Mouse (Mus musculus) lung, embryonic 15.5 days (tissue): ENCODE data around the gene Dhx34. TPM values are rescaled to one million over a fixed set of nuclear protein-coding genes. Genes with fewer than 3 reads are reported as not detected.

Source experiments
- ATAC-seq: fragments of 200-750 bp; cut with Nextera tagmentation; 2 replicates; pipeline ENCODE4 v1.8.0; 2017; ENCODE audit warnings: moderate number of reproducible peaks, borderline replicate concordance; ENCODE audit not compliant: low FRiP score, low TSS enrichment; ENCODE audit errors: extremely low read depth
- H3K27ac ChIP-seq: fragments of 300-500 bp; sonication (generic); 2 replicates; pipeline ENCODE4 v1.5.1; 2015; ENCODE audit warnings: moderate library complexity, mild to moderate bottlenecking, inconsistent platforms
- H3K27me3 ChIP-seq: fragments of 300-500 bp; sonication (generic); 2 replicates; pipeline ENCODE4 v1.6.1; 2015; ENCODE audit warnings: inconsistent platforms
- H3K36me3 ChIP-seq: fragments of 300-500 bp; sonication (generic); 2 replicates; pipeline ENCODE4 v1.6.1; 2015; ENCODE audit warnings: inconsistent platforms
- H3K4me1 ChIP-seq: fragments of 300-500 bp; sonication (generic); 2 replicates; pipeline ENCODE4 v1.6.1; 2015; ENCODE audit warnings: inconsistent platforms
- H3K4me2 ChIP-seq: fragments of 300-500 bp; sonication (generic); 2 replicates; pipeline ENCODE4 v1.6.1; 2015; ENCODE audit warnings: inconsistent platforms, mild to moderate bottlenecking, moderate library complexity
- H3K4me3 ChIP-seq: fragments of 300-500 bp; sonication (generic); 2 replicates; pipeline ENCODE4 v1.5.1; 2015; ENCODE audit warnings: mild to moderate bottlenecking, inconsistent platforms
- H3K9ac ChIP-seq: fragments of 300-500 bp; sonication (generic); 2 replicates; pipeline ENCODE4 v1.6.1; 2015; ENCODE audit warnings: inconsistent platforms
- H3K9me3 ChIP-seq: fragments of 300-500 bp; sonication (generic); 2 replicates; pipeline ENCODE4 v1.6.1; 2016; ENCODE audit warnings: inconsistent platforms
- WGBS: fragments of 180-500 bp; shearing (Covaris S2); methylation state at CpG from one replicate; pipeline ENCODE4 v1.1.7; 2015; 5-methylcytosine and 5-hydroxymethylcytosine counted together
- polyA plus RNA-seq: library from polyadenylated mRNA; unstranded; fragments of >200 nt; fragmentation: Nextera tagmentation; extraction: Ambion mirVana; gene quantifications from 2 replicates; pipeline ENCODE4 v1.2.1, GENCODE M21; 2015

Dhx34 gene
- polyA plus RNA-seq, 1 experiment from 2014 or later = 15.3 TPM

GRCm38 (mm10) chr7:16187494-16187893, 34.3 kb downstream of the Dhx34 start:
- no peak overlapping the region for H3K27ac ChIP-seq
- H3K27me3 ChIP-seq = no peaks in the 10 kb centered on the region
- H3K4me1 ChIP-seq = no peaks in the 10 kb centered on the region
- H3K4me3 ChIP-seq = no peak overlapping the region
- H3K4me2 ChIP-seq = no peak overlapping the region
- H3K9ac ChIP-seq = no peak overlapping the region
- 72% methylated on average over 8 of the region's 8 CpGs for WGBS
- H3K36me3 ChIP-seq = no peaks in the 10 kb centered on the region
- no peak for ATAC-seq
- no peaks in the 10 kb centered on the region for H3K9me3 ChIP-seq

DNA sequence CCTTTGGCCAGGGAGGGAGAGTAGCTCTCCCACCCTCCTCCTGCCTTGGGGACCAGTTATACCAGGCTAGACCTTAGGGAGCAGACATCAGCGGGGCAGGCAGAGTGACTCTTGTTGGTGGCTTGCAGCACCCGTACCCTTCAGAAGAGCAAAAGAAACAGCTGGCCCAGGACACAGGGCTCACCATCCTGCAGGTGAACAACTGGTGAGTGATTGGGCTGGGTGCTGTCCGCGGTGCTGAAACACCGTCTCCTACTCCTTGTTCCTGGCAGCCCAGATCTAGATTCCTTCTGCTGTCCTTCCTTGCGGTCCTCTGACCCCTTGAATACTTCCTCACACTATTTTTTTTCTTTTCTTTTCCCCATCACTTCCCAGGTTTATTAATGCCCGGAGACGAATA, 38.2 kb downstream of the Dhx34 start:
- no peaks in the 10 kb centered on the region for H3K4me1 ChIP-seq
- no peaks in the 10 kb centered on the region for H3K9me3 ChIP-seq
- no peak overlapping the region for H3K27ac ChIP-seq
- no peak overlapping the region for H3K9ac ChIP-seq
- H3K36me3 ChIP-seq = no peaks in the 10 kb centered on the region
- H3K27me3 ChIP-seq = no peaks in the 10 kb centered on the region
- no peak for ATAC-seq
- WGBS = 19% methylated on average over 8 of the region's 8 CpGs
- no peak overlapping the region for H3K4me3 ChIP-seq
- no peak overlapping the region for H3K4me2 ChIP-seq

DNA sequence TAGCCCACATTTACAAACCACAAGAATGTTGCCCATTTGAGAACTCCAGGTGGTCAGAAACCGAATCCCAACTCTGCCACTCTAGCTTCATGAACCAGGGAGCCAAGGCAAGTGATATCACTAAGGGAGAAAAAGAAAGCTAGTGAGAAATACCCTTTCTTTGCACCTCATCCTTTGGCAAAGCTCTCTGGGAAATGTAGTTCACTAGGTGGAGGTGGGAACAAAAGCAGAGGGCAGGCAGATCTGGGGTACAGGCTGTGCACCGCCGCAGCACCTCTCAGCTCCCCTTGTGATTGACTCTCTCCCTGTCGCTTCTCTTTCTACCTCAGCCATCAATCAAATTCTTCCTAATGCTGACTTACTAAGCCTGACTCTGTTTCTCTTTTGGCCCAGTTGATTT, 43.7 kb downstream of the Dhx34 start:
- peaks cover 8% of the 10 kb centered on the region; the same call in 1 of the 2 replicates for H3K4me1 ChIP-seq
- 63% methylated on average over 4 of the region's 4 CpGs for WGBS

GRCm38 (mm10) chr7:16175542-16175931, 46.3 kb downstream of the Dhx34 start:
- 0 out of 2 replicates have a peak, but pooled peaks have one; percentile 13 for ATAC-seq
- Histone ChIP-seq H3K36me3 (no peaks in the 10 kb centered on the region), H3K27ac (peak overlapping the region; percentile 37; the same call in 1 of the 2 replicates), H3K9me3 (no peaks in the 10 kb centered on the region), H3K4me1 (peaks cover 8% of the 10 kb centered on the region; the same call in 1 of the 2 replicates), H3K9ac (peak overlapping the region; percentile 66), H3K4me2 (peak overlapping the region; percentile 90), H3K4me3 (peak overlapping the region; percentile 66), H3K27me3 (no peaks in the 10 kb centered on the region; the same call in 1 of the 2 replicates)
- WGBS = under 1% methylated on average over 10 of the region's 10 CpGs

More for the DNA sequence above, 43.7 kb downstream of the Dhx34 start:
- no peak overlapping the region for H3K4me2 ChIP-seq
- H3K9ac ChIP-seq = no peak overlapping the region
- no peaks in the 10 kb centered on the region; the same call in 1 of the 2 replicates for H3K27me3 ChIP-seq
- no peaks in the 10 kb centered on the region for H3K9me3 ChIP-seq
- no peak for ATAC-seq
- H3K27ac ChIP-seq = no peak overlapping the region
- no peak overlapping the region for H3K4me3 ChIP-seq
- H3K36me3 ChIP-seq = no peaks in the 10 kb centered on the region

- Histone ChIP-seq H3K9ac (peak within 1 kb of the TSS; percentile 66), H3K27ac (peak within 1 kb of the TSS; percentile 37; the same call in 1 of the 2 replicates), H3K27me3 (no peaks in the 10 kb centered on the region; the same call in 1 of the 2 replicates), H3K4me3 (peak within 1 kb of the TSS; percentile 66), H3K4me2 (peak within 1 kb of the TSS; percentile 90), H3K9me3 (no peaks in the 10 kb centered on the region), H3K4me1 (peaks cover 8% of the 10 kb centered on the region; the same call in 1 of the 2 replicates), H3K36me3 (no peaks in the 10 kb centered on the region)
- ATAC-seq = peak; percentile 87
- WGBS = under 1% methylated on average over 39 of the region's 42 CpGs
These were observed 47.0 kb downstream of the Dhx34 start, which contains the start of gene Meis3 for GRCm38 (mm10) chr7:16174597-16175541. Gene Meis3 (plus strand): TSS chr7:16175090.

DNA sequence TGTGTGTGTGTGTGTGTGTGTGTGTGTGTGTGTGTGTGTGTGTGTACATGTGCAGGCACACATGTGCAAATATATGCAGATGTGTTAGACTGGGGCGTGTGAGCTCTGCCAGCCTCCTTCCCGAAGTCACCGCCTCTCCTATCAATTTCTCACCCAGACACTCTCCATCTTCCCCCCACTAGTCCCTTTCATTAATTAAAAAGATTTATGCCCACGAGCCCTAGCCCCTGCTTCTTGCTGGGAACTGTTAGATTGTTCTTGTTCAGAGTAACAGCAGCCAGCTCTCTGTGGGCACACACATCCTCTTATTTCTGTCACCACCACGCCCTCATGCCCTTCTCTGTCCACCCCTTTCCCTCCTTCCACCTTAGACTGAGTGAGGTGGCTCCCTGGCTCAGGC, 48.7 kb downstream of the Dhx34 start:
- Histone ChIP-seq H3K4me2 (no peak overlapping the region), H3K27me3 (no peaks in the 10 kb centered on the region; the same call in 1 of the 2 replicates), H3K27ac (no peak overlapping the region), H3K4me3 (no peak overlapping the region), H3K36me3 (no peaks in the 10 kb centered on the region), H3K4me1 (peaks cover 8% of the 10 kb centered on the region; the same call in 1 of the 2 replicates), H3K9me3 (no peaks in the 10 kb centered on the region), H3K9ac (no peak overlapping the region)
- WGBS = 51% methylated on average over 5 of the region's 5 CpGs
- no peak for ATAC-seq

GRCm38 (mm10) chr7:16172586-16173140, 49.2 kb downstream of the Dhx34 start:
- 18% methylated on average over 1 of the region's 1 CpGs for WGBS
- no peak overlapping the region for H3K27ac ChIP-seq
- H3K27me3 ChIP-seq = no peaks in the 10 kb centered on the region; the same call in 1 of the 2 replicates
- no peaks in the 10 kb centered on the region for H3K9me3 ChIP-seq
- H3K36me3 ChIP-seq = no peaks in the 10 kb centered on the region
- H3K4me3 ChIP-seq = no peak overlapping the region
- peaks cover 8% of the 10 kb centered on the region; the same call in 1 of the 2 replicates for H3K4me1 ChIP-seq
- H3K9ac ChIP-seq = no peak overlapping the region
- H3K4me2 ChIP-seq = no peak overlapping the region
- ATAC-seq = no peak

- Histone ChIP-seq H3K36me3 (no peaks in the 10 kb centered on the region), H3K9ac (no peak overlapping the region), H3K4me3 (no peak overlapping the region), H3K27me3 (no peaks in the 10 kb centered on the region; the same call in 1 of the 2 replicates), H3K9me3 (no peaks in the 10 kb centered on the region), H3K4me1 (peaks cover 8% of the 10 kb centered on the region; the same call in 1 of the 2 replicates), H3K4me2 (no peak overlapping the region), H3K27ac (no peak overlapping the region)
- 10% methylated on average over 1 of the region's 1 CpGs for WGBS
- ATAC-seq = no peak
These were observed 49.7 kb downstream of the Dhx34 start for GRCm38 (mm10) chr7:16172141-16172581.

GRCm38 (mm10) chr7:16162036-16162435, 59.8 kb downstream of the Dhx34 start:
- Histone ChIP-seq H3K4me2 (no peak overlapping the region), H3K4me3 (no peak overlapping the region), H3K4me1 (no peaks in the 10 kb centered on the region), H3K9ac (no peak overlapping the region), H3K36me3 (no peaks in the 10 kb centered on the region), H3K9me3 (no peaks in the 10 kb centered on the region), H3K27me3 (peaks cover 20% of the 10 kb centered on the region), H3K27ac (no peak overlapping the region)
- WGBS = 70% methylated on average over 7 of the region's 7 CpGs
- ATAC-seq = no peak

DNA sequence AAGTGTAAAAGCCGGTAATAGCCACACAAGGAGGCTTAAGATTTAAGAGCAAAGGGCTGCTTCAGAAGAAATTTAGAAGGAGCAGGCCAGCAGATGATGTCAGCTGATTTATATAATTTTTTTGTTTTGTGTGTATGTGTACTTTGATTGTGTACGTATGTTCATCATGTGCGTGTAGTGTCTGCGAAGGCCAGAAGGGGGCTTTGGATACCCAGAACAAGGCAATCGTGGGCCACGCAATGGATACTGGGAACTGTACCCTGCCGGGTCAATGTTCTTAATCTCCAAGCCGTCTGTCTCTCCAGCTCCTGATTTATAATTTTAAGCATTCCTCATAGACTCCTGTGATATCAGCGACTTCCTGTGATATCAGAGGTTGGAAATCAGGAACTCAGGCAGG, 60.5 kb downstream of the Dhx34 start:
- Histone ChIP-seq H3K9me3 (no peaks in the 10 kb centered on the region), H3K4me1 (no peaks in the 10 kb centered on the region), H3K27me3 (peaks cover 20% of the 10 kb centered on the region), H3K9ac (no peak overlapping the region), H3K27ac (no peak overlapping the region), H3K4me3 (no peak overlapping the region), H3K36me3 (no peaks in the 10 kb centered on the region), H3K4me2 (no peak overlapping the region)
- 84% methylated on average over 9 of the region's 9 CpGs for WGBS
- no peak for ATAC-seq

DNA sequence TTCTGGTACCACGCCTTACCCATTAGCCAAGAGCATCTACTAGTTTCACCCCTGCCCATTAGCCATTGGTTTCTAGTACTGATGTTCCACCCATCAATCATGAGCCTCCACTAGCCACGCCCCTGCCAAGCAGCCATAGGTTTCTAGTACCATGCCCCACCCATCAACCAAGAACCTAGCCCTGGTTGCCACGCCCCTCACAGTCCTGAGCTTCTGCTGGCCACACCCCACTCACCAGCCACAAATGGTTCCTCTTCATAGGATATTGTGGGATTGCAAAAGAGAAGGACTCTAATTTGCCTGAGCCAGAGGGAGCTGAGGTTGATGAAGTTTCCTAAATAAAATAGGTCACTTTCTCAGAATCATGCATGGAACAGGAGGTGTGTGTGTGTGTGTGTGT, 61.1 kb downstream of the Dhx34 start:
- no peaks in the 10 kb centered on the region for H3K9me3 ChIP-seq
- H3K27ac ChIP-seq = no peak overlapping the region
- H3K27me3 ChIP-seq = peaks cover 20% of the 10 kb centered on the region
- no peaks in the 10 kb centered on the region for H3K36me3 ChIP-seq
- H3K4me3 ChIP-seq = no peak overlapping the region
- WGBS = 66% methylated on average over 3 of the region's 3 CpGs
- H3K4me1 ChIP-seq = no peaks in the 10 kb centered on the region
- no peak for ATAC-seq
- no peak overlapping the region for H3K4me2 ChIP-seq
- H3K9ac ChIP-seq = no peak overlapping the region

GRCm38 (mm10) chr7:16158735-16159134, 63.1 kb downstream of the Dhx34 start:
- H3K36me3 ChIP-seq = no peaks in the 10 kb centered on the region
- no peak overlapping the region for H3K27ac ChIP-seq
- ATAC-seq = no peak
- H3K4me3 ChIP-seq = no peak overlapping the region
- no peak overlapping the region for H3K9ac ChIP-seq
- whole genome bisulfite sequencing = 7% methylated on average over 39 of the region's 39 CpGs
- H3K9me3 ChIP-seq = no peaks in the 10 kb centered on the region
- H3K4me1 ChIP-seq = no peaks in the 10 kb centered on the region
- 0 out of 2 replicates have a peak overlapping the region, but pooled peaks have one; percentile 2 for H3K4me2 ChIP-seq
- peaks cover 20% of the 10 kb centered on the region for H3K27me3 ChIP-seq
